Mouse (Mus musculus) small intestine, adult 2 months (tissue): Measurements from ENCODE around the gene Mcfd2.

Experiments used
- CTCF ChIP-seq: fragments of 200-500 bp; IDR thresholded peaks from 2 replicates; pipeline ENCODE4 v1.5.1; 2012; ENCODE audit warnings: low read depth, mild to moderate bottlenecking, control low read depth, inconsistent platforms, low read length, moderate library complexity, mixed read lengths; ENCODE audit not compliant: insufficient replicate concordance, insufficient read length; ENCODE audit errors: extremely low read depth
- POLR2A ChIP-seq: fragments of 200-500 bp; IDR thresholded peaks from 2 replicates; pipeline ENCODE4 v1.6.1; 2012; ENCODE audit warnings: low read depth, mild to moderate bottlenecking, control low read depth, inconsistent platforms, low read length, moderate library complexity

- TF ChIP-seq CTCF: no peak
- TF ChIP-seq POLR2A: no peak
Observed at GRCm38 (mm10) chr17:87309073-87309788, 43.5 kb upstream of the Mcfd2 start.
